Mouse (Mus musculus): ENCODE data around the gene Wwox.

Wwox gene

DNA sequence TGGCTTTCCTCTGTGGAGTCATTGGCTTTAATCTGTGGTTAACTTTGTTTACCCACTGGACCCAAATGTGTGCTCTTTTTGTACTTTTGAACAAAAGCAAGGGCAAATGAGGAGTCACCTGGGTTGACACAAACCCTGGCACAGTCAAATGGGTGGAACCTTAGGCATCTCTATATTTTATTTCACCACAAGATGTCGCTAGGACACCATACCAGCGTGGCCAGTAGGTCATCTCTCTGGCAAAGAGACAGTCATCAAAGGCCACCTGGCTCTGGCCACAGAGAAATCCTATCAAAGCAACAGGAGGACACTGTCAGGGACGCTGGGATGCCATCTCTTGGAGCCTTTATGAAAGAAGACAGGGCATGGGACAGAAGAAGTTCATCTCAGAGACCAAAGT lies 101.7 kb downstream of the Wwox start:
- DNase-seq: peak; percentile 76

DNA sequence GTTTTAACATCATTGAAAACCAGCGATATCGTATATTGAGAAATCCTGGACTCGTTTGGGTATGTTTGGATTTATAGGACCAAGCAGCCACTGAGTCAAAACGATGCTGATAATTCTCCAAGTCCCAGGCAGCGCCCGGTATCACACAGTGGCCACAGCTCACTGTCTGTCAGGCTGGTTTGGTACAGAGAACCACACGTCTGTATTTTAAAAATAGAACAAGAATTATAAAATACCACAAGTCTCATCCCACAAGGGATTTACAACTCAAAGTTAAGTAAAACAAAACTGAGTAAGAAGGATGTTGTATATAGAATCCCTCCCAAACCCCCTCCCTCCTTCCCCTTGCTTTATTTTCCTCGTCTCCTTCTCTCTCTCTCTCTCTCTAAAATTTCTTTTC lies 108.9 kb downstream of the Wwox start:
- DNase-seq: no peak

DNA sequence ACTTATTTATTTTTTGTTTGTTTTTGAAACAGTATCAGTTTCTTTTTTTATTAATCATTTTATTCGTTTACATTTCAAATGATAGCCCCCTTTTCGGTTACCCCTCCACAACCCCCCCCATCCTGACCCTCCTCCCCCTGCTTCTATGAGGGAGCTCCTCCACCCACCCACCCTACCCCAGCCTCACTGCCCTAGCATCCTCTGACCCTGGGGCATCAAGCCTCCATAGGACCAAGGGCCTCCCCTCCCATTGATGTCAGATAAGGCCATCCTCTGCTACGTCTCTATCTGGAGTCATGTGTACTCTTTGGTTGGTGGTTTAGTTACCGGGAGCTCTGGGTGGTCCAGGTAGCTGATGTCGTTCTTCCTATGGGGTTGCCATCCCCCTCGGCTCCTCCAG lies 109.4 kb downstream of the Wwox start:
- no peak for DNase-seq

DNA sequence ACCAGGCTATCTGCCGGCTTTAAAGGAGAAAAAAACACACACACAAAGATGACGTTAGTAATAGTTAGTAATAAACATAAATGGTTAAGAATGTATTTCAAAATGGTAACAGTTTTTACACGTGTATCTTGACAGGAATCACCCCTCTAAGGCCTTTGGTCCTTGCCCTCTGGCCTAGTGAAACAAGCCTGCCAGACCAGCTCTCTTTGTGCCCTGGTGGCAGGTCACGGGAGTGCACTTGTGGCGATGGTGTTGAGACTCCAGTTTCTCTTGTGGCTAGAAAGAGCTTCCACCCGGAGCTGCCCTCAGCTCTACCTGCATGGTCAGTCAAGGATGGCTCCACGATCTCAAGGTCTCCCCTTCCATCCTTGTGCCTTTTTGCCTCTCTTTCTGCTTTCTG lies 110.6 kb downstream of the Wwox start:
- peak; percentile 54 for DNase-seq

DNA sequence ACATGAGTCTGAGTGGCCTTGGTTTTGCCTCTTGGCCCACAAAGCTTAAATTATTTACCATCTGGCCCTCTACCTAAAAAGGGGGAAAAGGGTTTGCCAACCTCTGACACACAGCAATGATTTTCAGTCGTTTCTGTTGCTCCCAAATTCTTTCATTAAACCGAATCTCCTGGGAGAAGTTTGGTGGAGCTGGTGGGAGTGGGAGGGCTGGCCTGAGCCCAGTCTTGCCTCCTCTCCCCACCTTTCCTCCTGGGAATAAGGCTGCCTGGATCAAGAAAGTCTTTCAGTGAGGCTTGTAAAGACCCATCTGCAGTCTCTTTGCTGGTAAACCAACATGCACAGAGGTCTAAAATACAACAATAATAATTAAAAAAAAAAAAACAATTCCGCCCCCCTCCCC lies 113.2 kb downstream of the Wwox start:
- no peak for DNase-seq

DNA sequence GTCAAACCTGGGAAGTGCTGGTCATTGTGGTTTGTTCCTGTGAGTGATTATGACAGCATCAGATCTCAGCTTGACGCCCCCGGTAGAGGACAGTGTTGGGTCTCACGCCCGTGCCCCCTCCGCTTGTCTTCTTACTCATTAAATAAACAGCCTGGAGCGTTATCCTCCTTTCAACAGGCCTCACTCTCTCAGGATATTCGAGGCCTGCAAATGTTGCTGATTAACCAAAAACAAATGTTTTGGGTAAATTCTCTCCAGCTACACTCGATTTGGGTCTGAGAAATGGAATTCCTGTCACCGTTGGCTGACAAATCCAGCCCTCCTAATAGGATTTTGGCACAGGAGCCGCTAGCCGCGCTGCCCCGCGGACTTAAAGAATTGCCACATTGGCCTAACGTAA lies 115.5 kb downstream of the Wwox start:
- DNase-seq: no peak

DNA sequence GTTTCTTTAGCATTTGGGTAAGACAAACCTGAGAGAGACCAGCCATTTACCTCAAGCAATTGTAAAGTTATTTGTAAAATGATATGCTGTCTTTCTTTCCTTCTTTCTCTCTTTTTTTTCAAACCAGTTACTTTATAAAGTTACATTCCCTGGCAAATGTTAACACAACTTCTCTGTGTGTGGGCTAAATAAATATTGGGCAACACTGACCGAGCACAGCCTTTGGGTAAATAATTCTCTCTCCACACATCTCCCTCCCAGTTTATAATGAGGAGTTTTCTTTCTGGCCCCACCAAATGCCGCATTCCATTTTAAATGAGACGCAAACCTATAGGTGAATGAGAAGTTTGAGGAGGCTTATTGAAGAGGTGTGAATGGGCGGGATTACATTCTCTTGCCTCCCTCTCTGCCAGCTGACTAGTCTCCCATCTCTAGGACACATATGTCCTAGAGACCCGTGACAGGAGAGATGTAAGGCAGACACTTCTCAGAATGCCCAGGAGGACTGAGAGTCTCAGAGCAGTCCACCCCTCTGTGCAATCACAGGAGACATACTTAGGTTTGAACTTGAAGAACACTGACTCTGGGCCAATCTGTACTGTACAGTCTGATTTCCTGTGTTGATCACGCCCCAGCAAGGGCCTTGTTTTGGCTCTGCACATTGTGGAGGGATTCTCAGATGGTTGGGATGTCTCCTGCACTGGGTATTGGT lies 116.2 kb downstream of the Wwox start:
- DNase-seq: no peak

DNA sequence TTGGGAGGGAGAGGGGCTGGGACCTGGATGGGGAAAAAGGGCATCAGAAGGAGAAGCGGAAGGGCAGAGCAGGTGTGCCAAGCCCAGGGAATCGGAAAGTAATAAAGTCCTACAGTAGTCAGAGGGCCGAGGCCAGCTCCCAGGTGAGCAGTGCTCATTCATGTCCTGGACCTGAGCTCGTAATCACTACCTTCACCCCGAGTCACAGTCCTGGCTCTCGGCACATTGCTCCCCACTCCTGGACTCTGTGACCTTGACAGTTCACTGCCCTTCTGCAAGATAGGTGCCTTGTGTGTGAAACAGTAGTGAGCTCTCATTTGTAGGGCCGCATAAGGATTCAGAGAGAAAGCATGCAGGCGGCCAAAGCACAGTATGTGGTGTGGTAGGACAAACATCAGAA lies 121.7 kb downstream of the Wwox start:
- no peak for DNase-seq

DNA sequence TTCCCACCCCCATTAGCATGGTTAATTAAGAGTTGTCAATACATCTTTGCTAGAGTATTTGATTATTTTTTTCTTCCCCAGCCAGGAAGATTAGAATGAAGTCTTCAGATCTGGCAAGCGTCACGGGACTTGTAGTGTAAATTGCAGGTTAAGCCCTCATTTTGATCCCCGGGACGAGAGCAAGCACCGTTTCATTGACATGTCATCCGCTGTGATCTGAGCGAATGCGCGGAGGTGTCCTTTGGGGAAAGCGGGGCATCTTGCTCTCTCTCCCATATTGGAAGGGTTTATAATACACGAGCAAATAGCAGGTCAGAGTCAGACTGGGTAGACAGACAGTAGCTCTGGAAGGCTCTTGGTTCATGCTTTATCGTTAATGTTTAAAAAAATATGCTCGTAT lies 123.0 kb downstream of the Wwox start:
- no peak for DNase-seq

DNA sequence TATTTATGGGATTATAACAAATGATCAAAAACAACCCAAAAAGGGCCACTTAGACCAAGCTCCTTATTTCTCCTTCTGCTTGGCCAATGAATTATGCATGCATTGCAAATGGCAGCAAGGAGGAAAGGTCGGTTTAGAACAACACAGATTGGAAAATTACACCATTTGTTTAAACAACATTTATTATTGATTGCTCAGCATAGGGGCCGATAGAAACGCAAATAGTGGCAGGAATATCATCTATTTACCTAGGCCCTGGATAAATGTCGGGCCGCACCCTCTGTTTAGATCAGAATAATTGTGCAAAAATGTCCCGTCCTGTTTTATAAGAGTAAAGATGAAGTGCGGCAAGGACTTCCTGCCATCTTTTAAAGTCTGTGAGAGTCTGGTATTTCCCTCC lies 123.9 kb downstream of the Wwox start:
- DNase-seq: no peak

DNA sequence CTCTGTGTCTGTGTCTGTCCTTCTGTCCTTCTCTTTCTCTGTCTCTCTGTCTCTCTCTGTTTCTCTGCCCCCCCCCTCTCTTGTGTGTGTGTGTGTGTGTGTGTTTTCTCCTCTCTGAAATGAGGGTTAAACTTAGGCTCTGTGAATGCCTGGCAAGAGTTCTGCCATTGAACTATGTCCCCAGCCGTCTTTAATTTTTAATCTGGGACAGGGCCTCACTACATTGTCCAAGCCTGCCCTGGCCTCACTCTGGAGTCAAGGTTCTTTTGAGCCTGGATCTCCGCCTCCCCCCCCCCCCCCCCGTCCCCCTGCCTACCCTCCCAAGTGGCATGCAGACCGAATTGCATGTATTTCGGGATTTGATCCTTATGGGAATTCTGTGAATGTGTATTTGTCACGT lies 124.6 kb downstream of the Wwox start:
- DNase-seq: peak; percentile 83

DNA sequence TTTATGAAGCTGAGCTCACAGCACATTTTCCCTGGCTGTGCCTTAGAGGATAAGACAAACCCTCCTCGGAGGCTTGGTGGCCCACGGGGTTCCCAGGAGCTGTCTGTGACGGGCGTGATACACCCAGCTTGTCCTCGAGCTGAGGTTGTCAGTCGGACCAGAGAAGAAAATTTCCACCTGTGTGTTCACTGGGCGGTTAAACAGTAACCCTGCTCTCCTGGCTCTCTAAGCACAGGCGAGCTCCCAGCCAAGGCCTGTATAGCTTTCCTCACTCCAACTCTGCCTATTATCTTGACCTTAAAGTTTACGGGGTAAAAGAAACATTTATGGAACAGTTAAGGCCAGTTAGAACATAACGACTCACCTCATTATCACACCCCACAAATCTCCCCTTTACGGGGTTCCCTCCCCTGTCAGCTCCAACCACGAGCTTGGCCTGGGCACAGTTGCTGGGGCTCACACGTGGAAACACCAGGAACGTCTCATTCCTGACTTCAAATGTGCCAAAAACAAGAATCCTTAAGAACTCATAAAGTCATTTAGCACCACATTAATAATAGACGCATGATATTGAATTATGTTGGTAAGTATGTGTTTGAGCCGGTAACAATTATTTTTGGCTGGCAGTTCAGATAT lies 129.2 kb downstream of the Wwox start:
- DNase-seq: peak; percentile 84

DNA sequence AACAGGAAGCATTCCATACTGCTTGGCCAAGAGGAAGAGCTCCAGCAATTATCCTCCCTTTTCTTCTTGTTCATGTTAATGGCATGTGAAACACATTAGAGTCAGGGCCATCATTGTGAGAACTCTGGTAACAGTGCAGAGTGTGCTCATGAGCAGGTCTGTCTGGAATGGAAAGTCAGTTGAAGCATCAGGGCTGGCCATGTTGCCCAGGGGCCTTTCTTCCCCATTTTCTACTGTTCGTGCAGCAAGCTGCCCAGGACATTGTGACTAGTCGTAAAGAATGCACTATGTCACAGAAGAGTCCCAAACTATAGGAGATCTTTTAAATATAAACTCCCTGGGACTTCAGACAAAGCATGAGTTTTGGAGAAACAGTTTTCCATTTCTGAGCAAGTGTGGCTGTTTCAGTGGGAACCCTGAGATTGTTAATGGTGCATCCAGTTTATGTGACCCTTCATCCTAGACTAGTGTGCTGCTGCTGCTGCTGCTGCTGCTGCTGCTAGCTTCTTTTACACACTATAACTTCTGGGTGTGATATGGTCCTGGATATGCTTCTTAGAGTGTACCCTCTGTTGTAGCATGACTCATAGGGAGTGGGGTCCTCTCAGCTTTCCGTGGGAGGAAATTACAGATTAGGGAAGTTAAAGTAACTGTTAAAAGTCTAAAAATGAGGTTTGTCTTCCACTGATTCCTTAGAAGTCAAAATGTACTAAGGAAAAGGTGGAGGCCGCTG lies 133.7 kb downstream of the Wwox start:
- no peak for DNase-seq

DNA sequence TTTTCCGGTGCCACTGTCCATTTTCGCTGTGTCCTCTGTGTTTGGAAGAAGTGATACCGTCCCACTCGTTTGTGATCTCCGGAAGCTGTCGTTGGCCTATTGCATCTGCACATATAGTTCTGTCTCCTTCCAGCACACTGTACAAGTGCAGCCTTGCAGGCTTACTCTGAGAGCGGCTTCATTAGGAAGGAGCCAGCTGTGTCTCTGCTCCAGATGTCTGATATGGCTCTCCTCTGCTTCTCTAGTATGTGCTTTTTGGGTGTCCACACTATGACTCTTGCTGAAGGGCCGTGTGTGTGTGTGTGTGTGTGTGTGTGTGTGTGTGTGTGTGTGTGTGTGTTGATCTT lies 134.3 kb downstream of the Wwox start:
- no peak for DNase-seq

DNA sequence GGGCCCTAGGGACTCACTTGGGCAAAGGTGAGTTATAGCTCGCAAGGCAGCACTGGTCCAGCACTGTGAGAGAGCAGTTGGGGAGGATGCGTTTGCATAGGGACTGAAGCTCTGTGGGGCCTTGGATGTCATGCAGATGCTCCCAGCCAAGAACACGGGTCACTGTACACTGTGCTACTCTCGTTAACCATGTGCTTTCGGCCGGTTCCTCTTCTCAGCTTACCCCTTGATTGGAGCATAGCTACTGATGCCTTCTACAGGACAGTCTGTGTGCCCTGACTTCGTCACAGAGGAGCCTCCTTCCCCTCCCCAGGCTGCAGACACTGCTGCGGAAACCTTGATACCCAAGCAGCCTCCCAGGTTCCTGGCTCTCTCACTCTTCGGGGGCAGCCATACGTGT lies 139.8 kb downstream of the Wwox start:
- DNase-seq: no peak

DNA sequence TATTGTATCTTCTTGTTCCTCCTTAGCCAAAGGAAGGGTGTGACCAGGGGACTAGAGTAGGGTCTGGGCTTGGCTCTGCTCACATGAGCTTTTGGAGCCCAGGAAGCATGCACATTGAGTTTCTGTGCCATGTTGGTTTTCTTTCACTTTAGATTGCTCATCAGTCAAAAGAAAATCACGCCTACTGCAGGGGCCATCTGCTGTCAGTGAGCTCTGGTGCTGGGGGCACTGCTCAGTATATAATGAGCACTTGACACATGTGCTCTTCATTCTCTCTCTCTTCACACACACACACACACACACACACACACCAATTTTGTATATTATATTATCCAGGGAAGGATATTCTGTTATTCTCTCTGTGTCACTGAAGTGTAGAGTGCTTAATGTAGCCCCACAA lies 141.2 kb downstream of the Wwox start:
- DNase-seq: no peak

DNA sequence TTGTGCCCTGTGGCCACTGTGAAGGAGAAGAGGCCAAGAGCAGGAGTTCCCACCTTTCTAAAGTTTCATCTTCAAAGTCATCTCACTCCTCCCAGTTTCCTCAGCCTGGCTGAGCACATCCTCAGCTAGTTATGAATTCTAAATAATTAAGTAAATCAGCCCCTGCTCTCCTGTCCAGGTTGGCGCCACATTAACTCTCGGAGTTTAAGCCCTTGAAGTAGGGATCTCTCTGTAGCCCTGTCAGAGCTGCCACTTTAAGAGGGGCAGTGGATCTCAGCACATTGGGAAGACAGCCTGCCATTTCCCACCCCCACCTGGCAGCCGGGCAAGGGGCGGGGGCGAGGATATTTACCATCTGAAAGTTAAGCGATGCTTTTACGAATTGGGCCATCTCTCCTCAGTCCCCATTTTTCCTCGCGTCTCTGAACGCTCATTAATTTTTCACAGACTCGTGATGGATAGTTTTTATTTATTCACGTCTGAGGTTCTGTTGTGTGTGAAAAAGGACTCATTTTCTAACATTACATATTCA lies 150.9 kb downstream of the Wwox start:
- no peak for DNase-seq

DNA sequence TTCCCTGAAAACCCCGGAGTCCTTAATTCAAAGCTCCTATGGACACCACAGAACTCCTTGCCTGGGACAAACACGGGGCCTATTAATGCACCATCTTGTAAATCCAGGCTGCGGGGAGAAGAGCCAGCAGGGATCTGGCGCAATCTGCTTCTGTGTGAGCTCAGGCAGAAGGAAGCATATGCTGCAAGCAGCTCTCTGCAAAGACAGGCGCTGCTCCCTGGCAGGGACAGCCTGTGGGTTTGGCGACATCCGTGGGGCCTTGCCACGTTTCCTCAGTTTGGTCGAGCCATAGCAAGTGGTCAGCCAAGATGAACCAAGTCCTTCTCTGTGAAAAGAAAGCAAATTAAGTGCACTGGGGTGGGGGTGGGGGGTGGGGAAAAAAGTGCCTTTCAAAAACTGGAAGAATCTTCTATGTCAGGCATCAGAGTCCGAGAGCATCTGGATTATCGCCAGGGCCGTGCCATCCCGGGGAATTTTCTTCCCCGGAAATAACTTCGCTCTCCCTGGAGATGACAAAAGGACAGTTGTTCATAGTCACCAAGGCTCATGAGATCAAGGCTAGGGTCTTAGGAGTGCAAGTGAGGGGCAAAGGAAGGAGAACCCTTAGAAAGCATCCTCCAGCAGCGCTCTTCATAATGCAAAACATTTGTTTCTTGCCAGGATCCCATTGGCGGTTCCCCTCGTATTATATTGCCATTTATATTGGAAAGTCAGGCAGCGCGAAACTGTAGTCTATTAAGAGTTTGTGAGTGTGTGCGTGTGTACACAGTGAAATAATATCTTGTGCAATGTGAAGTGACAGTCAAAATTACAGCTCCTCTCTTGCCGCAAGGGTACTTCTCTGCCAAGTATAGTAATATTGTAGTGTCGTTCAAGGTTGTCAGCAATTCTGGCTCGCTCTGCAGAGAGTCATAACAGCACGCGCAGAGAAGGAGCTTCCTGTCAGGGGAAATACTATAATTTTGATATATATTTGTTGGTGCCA lies 152.1 kb downstream of the Wwox start:
- no peak for DNase-seq

DNA sequence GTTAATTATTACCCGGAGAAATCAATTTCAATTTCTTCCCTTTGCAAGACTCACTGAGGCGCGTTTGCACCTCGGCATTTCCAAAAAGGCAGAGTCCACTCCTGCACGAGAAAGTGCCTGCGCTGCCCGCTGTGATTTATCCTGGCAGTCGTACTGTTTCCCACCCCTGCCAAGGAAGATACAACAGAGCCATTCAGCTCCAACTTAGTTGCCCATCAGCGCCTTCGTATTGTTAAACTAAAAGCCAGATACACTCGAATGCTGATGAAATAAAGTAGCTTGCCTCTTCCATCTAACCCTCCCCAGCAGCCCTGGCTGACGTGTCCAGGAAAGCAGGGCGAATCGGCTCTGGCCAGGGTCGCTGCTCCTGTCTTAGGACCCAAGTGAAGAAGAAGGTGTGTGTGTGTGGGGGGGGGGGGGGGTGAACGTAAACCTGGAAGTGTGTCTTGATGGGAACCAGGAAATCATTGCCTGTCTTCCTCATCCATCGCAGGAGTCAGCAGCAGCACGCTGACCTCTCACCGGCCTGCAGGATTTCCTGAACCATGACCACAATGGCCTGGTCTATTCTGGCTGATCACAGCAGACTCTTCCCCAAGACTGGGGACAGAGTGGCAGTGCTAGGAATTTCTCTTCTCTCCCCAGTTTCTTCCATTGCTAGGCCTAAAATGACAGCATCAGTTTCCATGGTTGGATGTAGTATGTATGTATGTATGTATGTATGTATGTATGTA lies 154.1 kb downstream of the Wwox start:
- peak; percentile 66 for DNase-seq

DNA sequence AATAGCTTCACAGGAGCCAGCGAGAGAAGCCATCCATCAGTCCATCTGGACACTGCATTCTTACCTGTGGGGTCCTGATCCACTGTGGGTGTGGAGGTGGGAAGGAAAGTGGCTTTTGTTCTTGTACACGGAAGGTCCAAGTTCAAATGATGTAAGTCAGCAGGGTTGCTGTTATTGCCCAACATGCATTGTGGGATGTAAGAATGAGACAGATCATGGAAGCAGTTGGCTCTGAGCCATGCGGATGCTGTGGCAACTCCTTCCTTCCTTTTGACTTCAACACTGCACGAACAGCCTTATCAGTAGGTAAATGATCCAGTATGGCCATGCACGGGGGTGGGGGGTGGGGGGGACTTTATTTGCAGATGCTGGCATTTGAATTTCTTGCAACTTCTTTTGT lies 155.4 kb downstream of the Wwox start:
- DNase-seq: no peak

DNA sequence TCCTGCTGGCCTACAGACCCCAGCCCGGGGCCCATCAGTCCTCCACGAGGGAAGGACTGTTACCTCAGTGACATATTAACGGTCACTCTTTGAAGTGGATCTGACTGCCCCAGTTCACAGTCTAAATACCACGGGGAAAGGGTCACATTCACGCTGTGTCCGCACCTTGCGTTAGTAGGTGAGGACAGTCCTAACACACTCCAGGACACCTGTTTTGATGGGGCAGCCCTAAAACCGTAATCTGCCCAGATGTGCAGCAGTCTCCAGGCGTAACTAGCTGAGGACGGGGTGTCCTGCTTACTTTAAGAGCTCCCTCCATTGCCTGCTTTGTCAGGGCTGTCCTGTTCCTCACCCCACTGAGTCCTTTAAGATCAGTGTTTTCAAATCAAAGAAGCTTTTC lies 160.1 kb downstream of the Wwox start:
- no peak for DNase-seq

DNA sequence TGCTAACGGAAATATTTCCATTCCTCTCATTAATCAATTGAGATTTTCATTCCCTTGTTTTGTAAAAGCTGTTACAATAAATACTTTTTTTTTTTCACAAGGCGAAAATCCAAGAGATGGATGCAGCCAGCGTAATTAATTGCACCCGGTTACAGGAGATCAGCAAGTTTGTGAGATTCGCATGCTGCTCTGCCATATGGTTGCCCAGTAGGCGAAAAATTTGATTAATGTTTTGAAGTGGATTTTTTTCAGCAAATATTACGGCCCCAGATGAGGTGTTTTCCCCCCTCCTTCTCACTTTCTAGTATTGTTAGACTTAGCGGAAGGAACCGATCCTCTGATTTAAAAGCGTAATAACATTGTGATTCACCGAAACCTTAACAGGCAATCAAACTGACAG lies 160.7 kb downstream of the Wwox start:
- DNase-seq: no peak
